Mouse (Mus musculus) cerebellum, postnatal 14 days (tissue): Measurements from ENCODE around the gene Stx3.

Source experiments
- DNase-seq, 2 experiments: peaks; one replicate each; pipeline ENCODE4 v3.0.0; 2021; ENCODE audit warnings: mixed read lengths in 2 of 2

Stx3 gene

DNA sequence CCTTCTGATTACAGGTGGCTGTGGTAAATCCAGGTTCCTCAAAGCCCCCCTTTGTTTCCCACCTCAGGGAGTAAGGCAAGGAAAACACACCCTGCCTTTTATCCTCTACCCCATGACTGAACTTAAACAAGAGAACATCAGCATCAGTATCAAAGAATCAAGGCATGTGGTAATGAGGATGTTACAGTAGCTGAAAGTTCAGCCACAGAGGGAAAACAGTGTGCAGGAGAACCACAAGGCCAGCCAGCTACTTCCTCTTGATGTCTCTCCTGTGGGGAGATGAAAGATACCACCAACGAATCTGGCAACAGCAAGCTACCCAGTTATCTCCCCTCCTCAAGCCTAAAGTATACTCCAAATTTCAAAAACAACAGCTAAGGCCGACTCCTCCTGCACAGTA is 12.0 kb downstream of the Stx3 start:
- no peak for DNase-seq

DNA sequence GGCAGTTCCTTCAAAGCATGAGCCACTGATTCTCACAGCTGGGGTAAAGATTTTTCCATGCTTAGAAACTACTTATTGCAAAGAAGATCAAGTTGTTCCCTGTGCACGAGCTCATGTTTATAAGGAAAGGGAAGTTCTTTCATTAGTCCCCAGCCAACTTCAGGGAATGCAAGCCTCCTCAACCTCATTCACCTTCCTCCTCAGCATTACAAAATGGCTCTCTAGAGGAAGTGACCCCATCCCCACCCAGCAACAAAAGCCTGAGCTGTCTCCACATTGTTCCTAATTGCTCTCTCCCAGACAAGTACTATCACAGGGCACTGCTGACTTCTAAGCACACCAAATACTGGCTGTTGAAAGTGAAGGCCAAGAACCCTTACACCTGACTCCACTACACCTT is 14.8 kb downstream of the Stx3 start:
- DNase-seq, result no peak

- no peak for DNase-seq
Measured at GRCm38 (mm10) chr19:11800531-11801315, 18.5 kb downstream of the Stx3 start.

- DNase-seq, result no peak
Measured at GRCm38 (mm10) chr19:11794447-11794846, 24.8 kb downstream of the Stx3 start.

DNA sequence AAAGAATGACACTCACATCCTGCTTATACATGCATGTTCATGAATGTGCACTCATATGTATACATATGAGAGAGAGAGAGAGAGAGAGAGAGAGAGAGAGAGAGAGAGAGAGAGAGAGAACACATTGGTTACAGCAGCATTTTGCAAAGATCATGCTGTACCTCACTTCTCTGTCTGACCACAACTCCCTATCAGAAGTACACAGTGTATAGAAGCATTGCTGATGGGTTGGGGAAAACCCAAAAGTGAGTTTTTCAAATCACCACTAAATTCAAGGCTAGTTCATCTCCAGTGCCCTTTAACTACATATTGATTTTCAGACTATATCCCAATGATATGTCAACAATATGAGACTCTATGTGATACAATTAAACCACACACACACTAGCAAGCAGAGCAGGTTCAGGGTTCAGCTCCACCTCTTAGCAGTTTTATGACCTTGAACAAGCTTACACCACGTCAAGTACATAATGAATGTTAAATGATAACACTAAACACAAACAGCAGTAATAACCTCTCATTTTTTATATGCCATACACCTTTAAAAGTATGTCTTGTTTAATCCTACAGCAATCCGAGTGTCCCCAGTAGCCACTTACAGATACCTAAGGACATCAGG is 25.4 kb downstream of the Stx3 start:
- DNase-seq, result no peak

DNA sequence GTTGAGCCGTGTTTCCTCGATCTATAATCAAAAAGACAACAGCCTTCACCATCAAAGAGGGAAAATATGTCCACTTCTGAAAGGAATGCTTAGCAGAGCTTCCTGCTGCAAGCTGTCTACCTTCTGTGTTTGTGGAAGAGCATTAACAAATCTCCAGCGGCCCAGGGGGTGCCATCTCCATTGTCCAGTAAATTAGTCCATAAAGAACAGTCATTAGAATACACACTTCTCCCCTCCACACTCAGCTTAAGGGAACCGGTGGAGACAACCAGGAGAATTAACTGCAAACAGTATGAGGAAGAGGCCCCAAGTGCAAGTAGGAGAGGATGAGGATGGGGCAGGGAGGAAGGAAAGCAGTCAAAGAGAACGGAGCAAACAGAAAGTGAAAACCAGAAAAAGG is 27.4 kb downstream of the Stx3 start:
- no peak for DNase-seq

DNA sequence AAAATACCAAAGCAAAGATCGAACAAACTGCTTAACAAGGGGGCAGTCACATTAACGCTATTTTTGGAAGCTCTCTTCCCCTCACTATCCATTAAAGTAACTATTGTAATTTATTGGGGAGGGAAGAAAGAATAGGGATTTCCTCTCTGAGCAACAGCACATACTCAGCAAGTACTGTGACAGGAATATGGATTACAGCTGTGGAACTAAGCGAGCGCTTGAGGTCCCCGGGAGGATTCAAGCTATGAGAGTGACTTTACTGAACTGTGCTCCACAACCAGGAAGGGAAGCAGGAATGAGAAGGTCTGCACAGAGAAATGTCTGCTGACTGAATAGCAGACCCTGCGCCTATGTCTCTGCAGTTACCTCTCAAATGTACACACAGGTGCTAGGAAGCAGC is 30.3 kb downstream of the Stx3 start:
- DNase-seq, result no peak

DNA sequence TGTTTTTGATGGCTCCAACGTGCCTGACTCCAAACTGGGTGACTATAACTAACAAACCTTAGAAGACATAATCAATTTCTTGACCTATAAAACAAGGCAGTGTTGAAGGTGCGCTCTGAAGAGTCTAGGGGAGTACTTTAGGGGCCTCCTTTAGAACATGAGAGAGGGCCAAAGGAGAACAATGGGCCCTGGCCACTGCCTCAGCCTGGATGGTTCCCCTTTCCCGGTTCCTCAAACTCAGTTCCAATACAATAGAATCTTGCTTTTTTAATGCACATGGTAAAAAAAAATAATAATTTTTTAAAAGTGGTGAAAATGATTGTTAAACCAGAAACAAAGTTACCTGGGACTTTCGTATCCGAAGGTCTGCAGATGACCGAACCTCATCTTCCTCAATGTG is 31.4 kb downstream of the Stx3 start:
- no peak for DNase-seq

DNA sequence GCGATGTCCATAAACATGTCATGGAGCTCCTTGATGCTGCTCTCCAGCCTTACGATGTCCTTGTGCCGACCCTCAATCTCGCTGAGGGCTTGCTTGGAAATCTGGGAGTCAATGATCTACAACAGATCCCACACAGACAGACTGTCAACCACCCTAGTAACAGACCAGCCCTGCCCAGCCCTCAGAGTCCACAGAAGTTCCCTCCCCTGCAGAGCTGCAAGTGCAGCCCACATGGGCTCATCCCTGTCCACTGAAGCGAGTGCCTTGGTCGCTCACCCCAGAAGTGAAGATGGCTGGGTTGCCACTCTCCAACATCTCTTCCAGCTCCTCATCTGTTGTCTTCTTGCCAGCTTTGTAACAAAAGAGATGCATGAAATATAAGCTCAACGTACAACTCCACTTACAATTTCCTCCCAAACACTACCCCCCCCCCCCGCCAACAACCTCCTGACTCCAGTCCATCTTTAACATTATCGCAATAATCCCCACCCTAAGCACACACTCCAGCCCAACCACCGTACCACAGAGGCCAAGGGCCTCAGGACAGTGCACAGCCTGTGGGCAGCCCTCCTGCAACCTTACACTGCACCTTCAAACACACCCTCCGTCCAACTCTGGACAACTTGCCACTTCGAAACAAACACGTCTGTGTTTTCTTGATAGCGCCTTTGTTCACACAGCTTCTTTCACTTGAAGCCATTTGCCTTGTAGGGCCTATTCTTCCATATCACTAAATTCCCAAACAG is 33.6 kb downstream of the Stx3 start:
- no peak for DNase-seq

DNA sequence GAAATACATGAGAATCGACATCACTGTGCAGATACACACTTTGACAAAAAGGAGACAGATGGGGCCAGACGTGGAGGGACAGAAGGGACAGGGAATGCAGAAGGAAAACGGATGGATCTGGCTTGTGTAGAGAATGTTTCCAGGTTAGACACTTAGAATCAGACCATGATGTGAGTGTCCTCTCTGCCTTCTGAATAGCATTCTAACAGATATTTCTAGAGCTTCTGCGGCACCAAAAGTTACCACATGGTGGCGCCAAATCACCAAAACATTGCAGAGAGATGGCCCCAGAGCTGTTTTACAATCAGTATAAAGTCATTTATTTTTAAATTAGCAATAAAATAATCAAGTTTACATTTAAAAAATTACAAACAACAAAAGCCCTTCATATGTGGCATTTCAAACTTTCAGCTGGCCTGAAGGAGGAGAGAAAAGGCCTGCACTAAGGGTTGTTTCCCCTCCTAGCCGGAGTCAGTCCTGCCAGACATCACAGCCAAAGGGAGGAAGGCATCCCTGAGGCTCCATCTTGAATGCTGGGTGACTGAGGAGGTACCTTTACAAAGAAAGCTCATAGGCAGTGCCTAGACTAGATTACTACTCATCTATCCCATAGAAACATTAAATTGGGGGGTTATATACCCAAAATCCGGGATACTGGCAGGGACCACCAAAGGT is 41.9 kb downstream of the Stx3 start:
- DNase-seq, result peak; percentile 77 to 82

DNA sequence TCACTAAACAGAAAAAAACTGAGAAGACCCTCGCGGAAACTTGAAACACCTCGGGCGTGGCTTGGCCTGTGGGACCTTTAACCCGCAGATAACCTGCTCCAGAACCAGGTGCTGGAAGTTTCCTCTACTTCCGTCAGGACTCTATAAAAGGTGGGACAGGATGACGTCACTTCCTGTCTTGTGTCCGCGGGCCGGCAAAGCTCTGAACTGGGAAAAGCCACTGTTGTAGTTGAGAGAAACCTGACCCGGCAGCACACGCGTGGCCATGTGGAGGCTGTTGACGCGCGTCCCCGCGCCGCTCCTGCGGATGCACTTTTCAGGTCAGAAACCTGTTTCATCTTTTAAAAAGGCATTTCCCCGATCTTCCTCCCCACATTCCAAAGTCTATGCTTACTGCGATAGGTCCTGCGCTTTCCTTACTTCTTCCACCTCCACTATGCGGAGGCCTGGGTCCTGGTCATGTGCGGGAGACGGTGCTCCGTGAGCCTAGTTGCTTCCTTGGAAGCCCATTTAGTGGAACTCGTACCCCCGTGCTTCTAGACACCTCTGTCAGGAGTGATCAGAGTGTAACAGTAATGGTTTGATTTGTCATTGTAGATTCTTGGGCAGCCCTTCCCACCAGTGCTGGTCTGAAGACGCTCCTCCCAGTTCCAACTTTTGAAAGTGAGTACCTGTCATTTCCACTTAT is 48.9 kb downstream of the Stx3 start, which contains the start of gene Mrpl16:
Gene Mrpl16, plus strand, starts transcription at position 187 of the 688 bp plus-strand sequence.
- DNase-seq, result peak; percentile 95 to 96

GRCm38 (mm10) chr19:11769257-11769920 is 49.8 kb downstream of the Stx3 start:
- no peak for DNase-seq

- peak; percentile 40 to 43 for DNase-seq
Measured at GRCm38 (mm10) chr19:11768163-11768562, 51.0 kb downstream of the Stx3 start.

DNA sequence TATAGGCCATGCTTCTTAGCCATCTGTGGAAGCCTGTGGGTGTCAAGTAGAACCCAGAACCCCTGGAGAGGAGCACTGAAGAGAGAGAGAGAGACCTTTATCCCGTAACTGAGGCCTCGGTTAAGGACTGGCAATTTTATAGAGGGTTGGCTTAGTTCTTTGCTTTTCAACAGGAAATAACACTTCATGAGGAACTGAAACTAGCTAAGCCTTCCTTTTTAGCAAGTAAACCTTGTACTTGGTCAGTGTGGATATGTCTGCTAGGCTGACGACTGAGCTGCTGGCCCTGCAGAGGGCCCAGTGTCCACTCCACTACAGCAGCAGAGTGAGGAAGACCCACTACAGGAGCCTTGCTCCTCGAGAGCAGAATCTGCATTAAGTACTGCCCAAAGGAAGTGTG is 52.8 kb downstream of the Stx3 start:
- no peak for DNase-seq

- DNase-seq, result no peak
Measured at GRCm38 (mm10) chr19:11765059-11765458, 54.1 kb downstream of the Stx3 start.

- no peak for DNase-seq
Measured at GRCm38 (mm10) chr19:11747298-11747697, 71.9 kb downstream of the Stx3 start, which contains the start of gene Gif. Gene Gif, plus strand, starts transcription at chr19:11747554.

- no peak for DNase-seq
Measured at GRCm38 (mm10) chr19:11745680-11746079, 73.5 kb downstream of the Stx3 start.

- DNase-seq, result no peak
Measured at GRCm38 (mm10) chr19:11736455-11736854, 82.7 kb downstream of the Stx3 start.

DNA sequence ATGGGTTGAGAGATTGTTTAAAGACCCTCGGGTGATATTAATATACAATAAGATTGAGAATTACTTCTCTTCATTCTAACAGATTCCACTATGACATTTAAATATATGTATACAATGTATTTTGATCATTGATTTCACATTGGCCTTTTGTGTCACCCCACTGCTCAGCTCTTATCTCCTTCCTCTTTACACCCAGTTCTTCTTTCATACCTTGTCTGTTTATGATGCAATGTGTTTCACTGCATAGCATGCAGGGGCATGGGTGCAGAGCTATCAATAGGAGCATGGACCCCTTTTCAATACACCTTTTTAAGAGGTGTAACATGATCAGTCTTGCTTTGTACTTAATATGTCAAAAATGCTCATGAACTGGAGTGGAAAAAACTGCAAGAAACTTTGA is 88.9 kb downstream of the Stx3 start:
- DNase-seq, result no peak

GRCm38 (mm10) chr19:11727304-11727703 is 91.9 kb downstream of the Stx3 start:
- no peak for DNase-seq

GRCm38 (mm10) chr19:11725915-11726314 is 93.3 kb downstream of the Stx3 start:
- no peak for DNase-seq
